Mouse (Mus musculus): ENCODE results near the gene Xxylt1.

- TF ChIP-seq CHD2 (IDR thresholded peaks at IDR 0.05; ENCODE audit: low read depth, low read length) (no peak), MAFK (IDR thresholded peaks at IDR 0.05; ENCODE audit: insufficient read depth, low read depth, low read length) (no peak)
These were observed 111.8 kb downstream of the Xxylt1 start for GRCm38 (mm10) chr16:30969266-30970064.
